Mouse (Mus musculus) left cerebral cortex, adult 11 months (tissue): ENCODE measurements around the gene Rhbdd3.

ENCODE experiments used
- DNase-seq: peaks from one replicate; pipeline ENCODE4 v3.0.0; 2022; ENCODE audit warnings: low spot score

The Rhbdd3 gene

DNA sequence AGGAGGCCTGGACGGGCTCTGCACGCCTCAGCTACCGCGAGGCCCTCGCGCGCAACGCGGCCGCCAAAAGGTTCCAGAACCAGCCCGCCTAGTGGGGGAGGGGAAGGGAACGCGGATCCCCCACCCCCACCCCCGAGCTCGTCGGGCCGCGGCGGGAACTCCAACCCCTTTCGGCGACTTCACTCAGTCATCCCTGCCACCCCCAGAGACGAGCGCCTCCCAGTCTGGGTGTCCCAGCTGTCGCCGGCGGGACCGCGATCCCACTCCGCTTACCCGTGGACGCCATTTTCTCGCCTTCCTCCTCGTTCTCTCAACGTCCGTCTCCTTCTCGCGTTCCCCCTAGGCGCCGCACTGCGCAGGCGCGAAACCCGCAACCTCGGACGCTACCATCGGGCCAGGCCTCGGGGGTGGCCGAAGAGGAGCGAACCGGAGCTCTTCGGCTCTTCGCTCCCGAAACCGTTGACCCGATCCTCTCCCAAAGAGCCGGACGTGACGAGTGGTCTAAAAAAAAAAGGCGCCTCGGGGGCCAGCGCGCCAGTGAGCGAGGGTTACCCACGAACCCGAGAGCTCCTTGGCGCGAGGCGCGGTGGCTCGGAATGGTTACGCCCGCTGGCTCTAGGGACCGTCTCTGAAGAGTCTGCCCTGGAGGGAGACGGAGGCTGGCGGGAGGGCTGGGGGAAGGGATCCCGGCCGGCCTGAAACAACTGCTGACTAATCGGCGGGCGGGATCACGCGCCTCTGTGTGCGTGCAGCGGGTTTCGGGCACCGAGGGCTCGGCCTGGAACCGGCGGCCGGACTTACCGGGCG is at the start of gene Rhbdd3, which contains the start of gene Ewsr1:
Rhbdd3 (plus strand) TSS at position 191 of the 807 bp plus-strand sequence.
Ewsr1 (minus strand) TSS at position 531 of the 807 bp plus-strand sequence.
- peak; percentile 91 for DNase-seq

- no peak for DNase-seq
Observed at GRCm38 (mm10) chr11:5051629-5052028, 47.1 kb upstream of the Rhbdd3 start.

DNA sequence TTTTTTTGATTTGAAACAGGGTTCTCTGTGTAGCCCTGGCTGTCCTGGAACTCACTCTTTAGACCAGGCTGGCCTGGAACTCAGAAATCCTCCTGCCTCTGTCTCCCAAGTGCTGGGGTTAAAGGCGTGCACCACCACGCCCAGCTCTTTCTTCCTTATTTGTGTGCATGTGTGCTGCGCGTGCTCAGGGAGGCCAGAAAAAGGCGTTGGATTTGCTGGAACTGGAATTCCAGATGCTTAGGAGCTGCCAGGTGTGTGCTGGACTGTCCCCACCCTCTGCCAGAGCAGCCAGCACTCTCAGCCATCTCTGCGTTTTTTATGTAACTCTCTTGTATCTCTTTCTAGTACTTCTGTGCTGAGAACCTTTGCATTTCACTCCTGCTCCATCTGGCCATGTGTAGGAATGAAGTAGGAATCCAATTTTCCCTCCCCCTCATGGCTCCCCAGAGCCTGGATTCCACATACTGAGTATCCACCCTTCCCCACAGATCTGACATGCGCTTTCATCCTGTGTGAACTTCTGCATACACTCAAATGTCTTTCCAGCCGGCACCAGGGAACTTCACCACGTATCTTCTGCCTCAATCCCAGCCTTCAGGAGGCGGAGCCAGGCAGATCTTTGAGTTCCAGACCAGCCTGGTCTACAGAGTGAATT is 46.4 kb upstream of the Rhbdd3 start:
- DNase-seq, result peak; percentile 73

DNA sequence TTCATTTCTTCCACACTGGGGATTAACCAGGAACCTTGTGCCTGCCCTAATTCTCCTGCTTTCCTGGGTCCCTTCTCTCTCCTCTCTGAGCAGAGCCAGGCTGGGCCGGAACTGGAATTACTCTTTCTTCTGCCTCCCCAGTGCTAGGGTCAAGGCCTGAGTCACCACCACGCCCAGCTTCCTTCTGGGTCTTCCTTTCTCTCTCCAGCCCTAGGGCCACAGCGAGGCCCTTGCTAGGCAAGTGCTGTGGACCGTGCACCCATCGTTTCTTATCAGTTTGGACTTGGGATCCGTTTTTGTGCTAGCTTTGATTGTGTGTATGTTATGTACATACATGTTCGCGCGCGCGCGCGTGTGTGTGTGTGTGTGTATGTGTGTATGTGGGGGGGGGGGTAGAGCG is 44.6 kb upstream of the Rhbdd3 start:
- DNase-seq, result no peak

DNA sequence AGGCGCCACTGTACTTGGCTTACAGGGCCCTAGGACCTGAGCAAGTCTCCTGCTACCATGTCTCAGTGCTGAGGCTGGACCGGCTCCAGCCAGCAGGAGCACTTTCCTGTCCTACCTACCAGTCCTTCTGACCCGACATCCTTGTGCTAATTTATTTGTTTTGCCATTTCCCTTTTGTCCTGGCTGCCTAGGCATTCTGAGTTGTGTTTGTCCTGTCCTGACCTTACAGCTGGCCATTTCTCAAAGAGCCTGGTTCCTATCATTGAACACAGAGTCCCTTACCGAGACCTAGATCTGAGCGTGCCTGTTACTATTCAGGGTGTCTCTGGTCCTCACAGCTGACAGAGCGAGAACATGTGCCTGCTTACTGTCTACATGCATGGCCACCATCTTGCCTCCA is 43.9 kb upstream of the Rhbdd3 start:
- DNase-seq, result no peak

DNA sequence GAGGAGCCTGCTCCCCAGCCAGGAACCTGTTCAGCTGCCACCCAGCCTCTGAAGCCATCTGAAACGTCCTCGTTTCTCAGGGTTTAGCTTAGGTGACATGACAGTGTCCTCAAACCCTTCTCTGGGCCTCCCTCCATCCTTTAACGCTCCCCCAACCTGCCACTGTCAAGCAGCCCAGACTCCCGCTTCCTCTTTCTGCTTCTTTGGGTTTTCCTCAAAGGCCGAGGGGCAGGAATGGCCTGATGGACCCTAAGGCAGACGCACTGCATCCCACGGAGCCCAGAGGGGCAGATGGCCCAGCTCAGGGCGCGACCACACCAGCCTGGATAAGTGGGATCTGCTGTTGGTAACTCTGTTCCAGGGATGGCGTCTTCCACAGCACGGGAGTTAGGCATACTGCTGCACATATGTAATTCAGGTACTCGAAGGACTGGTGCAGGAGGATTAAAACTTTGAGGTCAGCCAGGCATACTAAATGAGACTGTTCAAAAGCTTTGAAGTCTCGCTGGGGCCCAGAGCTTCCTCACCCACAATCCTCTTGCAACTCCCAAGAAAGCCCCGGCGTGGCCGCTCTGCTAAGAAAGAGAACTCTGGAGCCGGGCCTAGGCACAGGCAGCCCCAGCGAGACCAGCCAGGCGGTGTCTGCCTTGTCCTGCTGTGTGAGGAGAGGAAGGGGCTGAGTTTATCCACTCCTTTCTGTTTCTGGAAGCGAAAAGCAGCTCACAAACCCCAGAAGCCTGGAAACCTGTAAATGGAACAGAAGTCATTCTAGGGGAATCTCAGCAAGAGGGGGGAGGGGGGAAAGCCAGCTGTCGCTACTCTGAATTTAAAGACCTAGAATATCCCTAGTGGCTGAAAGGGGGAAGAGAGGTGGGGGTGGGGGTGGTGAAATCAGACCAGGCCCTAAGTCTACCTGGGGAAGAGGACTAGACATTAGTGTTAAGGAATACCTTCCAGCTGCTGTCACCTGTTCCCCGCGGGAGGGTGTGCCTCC is 42.5 kb upstream of the Rhbdd3 start:
- DNase-seq, result no peak

DNA sequence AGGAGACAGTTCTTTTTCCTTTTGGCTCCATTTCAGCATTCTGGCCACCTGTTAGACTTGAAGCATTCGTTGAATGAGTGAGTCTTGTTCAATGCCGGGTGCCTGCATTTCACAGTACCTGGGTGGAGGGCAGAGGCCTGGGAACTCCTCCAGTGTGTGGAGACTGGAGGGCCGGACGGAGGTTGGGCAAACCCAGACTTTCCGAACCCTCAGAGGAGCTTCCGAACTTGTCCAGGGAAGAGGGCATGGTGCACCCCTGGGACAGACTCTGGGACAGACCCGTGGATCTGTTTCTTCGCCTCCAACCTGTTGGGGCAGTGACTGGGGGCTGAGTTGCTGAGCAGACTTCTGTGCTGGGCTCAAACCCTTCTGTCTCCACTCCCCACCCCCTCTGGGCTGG is 41.7 kb upstream of the Rhbdd3 start:
- no peak for DNase-seq

GRCm38 (mm10) chr11:5057541-5057855 is 41.2 kb upstream of the Rhbdd3 start:
- DNase-seq, result no peak

DNA sequence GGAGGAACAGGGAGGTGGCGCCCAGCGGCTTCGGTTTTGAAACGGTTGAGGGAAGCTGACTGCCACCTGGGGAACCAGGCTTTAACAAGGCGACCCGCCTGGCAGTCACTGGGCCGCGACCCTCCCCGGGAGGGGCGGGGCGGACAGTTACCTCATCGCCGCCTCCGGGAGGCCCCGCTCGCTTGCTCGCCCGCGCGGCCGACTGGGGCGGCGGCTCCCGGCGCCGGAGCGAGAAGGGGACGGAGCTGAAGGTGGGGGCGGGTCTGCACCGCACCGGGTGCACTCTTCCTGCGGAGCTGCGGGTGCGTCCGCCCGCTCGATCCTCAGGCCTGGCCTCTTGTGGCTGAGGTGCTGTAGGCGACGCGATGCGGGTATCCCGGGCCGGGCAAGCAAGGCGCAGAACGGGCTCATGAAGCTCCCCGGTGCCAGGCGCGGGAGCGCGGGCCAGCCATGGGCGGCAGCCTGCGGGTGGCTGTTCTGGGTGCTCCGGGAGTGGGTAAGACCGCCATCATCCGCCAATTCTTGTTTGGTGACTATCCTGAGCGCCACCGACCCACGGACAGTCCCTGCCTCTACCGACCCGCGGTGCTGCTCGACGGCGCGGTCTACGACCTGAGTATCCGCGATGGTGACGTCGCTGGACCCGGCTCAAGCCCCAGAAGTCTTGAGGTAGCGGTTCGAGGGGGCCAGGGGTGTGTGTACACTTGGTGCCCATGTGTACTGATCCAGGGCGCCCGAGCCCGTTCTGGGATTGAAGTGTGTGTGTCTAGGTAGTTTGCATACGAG is 40.7 kb upstream of the Rhbdd3 start, which contains the start of gene Rasl10a:
Rasl10a (plus strand) TSS at position 273 of the 786 bp plus-strand sequence.
- DNase-seq, result no peak

DNA sequence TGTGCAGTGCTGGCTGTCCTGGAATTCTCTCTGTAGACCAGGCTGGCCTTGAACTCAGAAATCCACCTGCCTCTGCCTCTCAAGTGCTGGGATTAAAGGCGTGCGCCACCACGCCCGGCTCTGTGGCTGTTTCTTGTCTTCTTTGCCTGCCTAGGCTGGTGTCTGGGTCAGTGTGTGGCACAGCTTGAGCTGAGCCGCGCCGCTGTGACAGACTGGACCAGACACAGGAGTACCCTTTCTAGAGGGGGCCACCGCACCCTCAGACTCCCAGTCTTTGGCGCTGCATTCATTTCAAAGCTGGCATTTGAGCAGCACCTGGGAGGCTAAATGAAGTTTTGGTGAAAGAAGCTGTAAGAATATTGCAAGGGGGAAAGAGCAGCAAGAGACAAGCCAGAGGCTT is 39.9 kb upstream of the Rhbdd3 start:
- no peak for DNase-seq

GRCm38 (mm10) chr11:5059230-5059629 is 39.5 kb upstream of the Rhbdd3 start:
- no peak for DNase-seq

DNA sequence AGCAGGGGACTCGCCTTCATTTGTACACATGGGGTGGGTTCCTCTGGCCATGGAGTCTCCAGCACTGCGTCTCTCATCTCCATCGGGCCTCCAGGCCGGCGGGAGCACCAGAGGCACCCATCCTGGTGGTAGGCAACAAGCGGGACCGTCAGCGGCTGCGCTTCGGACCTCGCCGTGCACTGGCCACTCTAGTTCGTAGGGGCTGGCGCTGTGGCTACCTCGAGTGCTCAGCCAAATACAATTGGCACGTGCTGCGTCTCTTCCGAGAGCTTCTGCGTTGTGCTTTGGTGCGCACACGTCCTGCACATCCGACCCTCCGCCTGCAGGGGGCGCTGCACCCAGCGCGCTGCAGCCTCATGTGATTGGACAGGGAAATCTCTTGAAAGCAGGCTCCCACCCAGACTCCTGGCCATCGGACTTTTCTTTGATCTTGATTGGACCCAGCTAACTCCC is 39.0 kb upstream of the Rhbdd3 start:
- DNase-seq, result no peak

- no peak for DNase-seq
Observed at GRCm38 (mm10) chr11:5060756-5061412, 37.8 kb upstream of the Rhbdd3 start.

GRCm38 (mm10) chr11:5061413-5062139 is 37.1 kb upstream of the Rhbdd3 start:
- DNase-seq, result peak; percentile 88

DNA sequence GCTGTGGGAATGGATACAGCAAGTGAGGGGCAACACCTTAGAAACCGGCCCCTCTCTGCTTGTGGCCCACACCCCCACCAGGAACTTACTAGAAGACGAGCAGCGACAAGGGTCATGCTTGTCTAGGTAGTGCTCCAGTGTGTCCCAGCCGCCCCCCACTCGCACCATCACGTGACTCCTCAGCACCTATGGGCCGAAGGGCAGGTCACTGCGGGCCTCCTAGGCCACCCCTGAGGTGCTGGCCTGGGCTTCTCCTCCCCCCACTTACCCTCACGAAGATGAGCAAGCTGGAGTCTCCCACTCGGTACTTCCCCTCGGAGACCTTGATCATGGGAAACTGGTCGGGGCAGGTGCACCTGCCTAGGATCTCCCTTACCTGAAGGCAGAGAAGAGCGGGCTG is 36.4 kb upstream of the Rhbdd3 start:
- no peak for DNase-seq

DNA sequence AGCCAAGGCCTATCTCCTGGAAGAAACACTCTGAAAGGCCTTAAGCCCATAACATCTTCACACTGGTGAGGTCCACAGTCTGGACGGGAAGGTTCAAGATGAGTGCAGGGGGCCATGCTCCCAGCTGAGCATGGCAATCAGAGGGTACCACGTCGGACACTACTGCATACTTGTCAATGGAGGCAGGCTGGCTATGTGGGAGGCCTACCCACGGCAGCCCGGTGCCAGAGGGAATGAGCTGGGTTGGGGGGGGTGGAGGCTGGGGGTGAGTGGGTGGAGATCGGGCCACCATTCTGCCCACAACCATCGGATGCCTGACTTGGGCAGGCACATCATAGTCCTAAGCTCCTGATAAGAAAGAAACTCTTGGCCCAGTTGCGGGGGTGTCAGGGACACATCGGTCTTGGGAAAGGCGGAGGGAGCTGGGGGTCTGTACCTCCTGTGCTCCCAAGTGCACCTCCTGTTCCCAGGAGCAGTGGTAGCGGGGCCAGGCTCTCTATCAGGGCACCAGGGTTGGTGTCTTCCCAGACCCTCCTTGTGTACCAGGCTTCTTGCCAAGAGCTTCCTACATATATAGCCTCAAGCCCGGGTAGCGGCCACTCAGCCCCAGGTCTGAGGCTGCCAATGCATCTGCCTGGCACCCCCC is 35.7 kb upstream of the Rhbdd3 start:
- no peak for DNase-seq

GRCm38 (mm10) chr11:5063561-5064281 is 35.0 kb upstream of the Rhbdd3 start:
- no peak for DNase-seq

GRCm38 (mm10) chr11:5064282-5065055 is 34.3 kb upstream of the Rhbdd3 start:
- DNase-seq, result no peak
